Mouse (Mus musculus) MEL (cell line): ENCODE data around the gene Elavl1. TPM values are rescaled to one million over a fixed set of nuclear protein-coding genes. Genes with fewer than 3 reads are reported as not detected.

Experiments used
- DNase-seq: peaks from one replicate; pipeline ENCODE4 v3.0.0; 2011; ENCODE audit warnings: low read depth, low spot score
- H3K27ac ChIP-seq: 2 replicates; pipeline ENCODE4 v1.5.1; 2012; ENCODE audit warnings: low read depth, mild to moderate bottlenecking, control low read depth, low read length, moderate library complexity; ENCODE audit not compliant: control insufficient read depth
- H3K27me3 ChIP-seq, 2 experiments: fragments of 150-350 bp in 1 of 2; sonication (generic) in 1 of 2; 2 replicates each; pipeline ENCODE4 v1.6.1; 2012; ENCODE audit warnings: low read length in 2 of 2, mild to moderate bottlenecking in 2 of 2, improper control_type of control experiment in 1 of 2, moderate library complexity in 1 of 2; ENCODE audit not compliant: insufficient read depth in 2 of 2, control insufficient read depth in 1 of 2
- H3K36me3 ChIP-seq, 2 experiments: 2 replicates each; pipeline ENCODE4 v1.6.1; 2012 to 2014; ENCODE audit warnings: low read length in 2 of 2, improper control_type of control experiment in 1 of 2, inconsistent platforms in 1 of 2, mild to moderate bottlenecking in 1 of 2; ENCODE audit not compliant: insufficient read depth in 2 of 2, control insufficient read depth in 1 of 2
- H3K4me1 ChIP-seq, 2 experiments: fragments of 150-350 bp in 1 of 2; sonication (generic) in 1 of 2; 2 replicates each; pipeline ENCODE4 v1.6.1; 2012; ENCODE audit warnings: low read length in 2 of 2, improper control_type of control experiment in 1 of 2, mild to moderate bottlenecking in 1 of 2; ENCODE audit not compliant: insufficient read depth in 2 of 2, control insufficient read depth in 1 of 2
- H3K4me3 ChIP-seq, 2 experiments: fragments of 150-350 bp in 1 of 2; sonication (generic) in 1 of 2; 2 replicates each; pipeline ENCODE4 v1.5.1; 2012; ENCODE audit warnings: low read depth in 2 of 2, low read length in 2 of 2, mild to moderate bottlenecking in 2 of 2, moderate library complexity in 2 of 2, control low read depth in 1 of 2, improper control_type of control experiment in 1 of 2; ENCODE audit not compliant: control insufficient read depth in 1 of 2, insufficient read depth in 1 of 2
- H3K79me2 ChIP-seq: 2 replicates; pipeline ENCODE4 v1.6.1; 2012; ENCODE audit warnings: mild to moderate bottlenecking, low read length, moderate library complexity; ENCODE audit not compliant: control insufficient read depth, poor library complexity, insufficient read depth
- H3K9ac ChIP-seq: 2 replicates; pipeline ENCODE4 v1.6.1; 2012; ENCODE audit warnings: low read depth, mild to moderate bottlenecking, control low read depth, low read length, moderate library complexity; ENCODE audit not compliant: control insufficient read depth, poor library complexity, severe bottlenecking
- H3K9me3 ChIP-seq: fragments of 150-350 bp; sonication (generic); replicated peaks from 2 replicates; pipeline ENCODE4 v1.6.1; 2012; ENCODE audit warnings: mild to moderate bottlenecking, low read length, improper control_type of control experiment, moderate library complexity; ENCODE audit not compliant: insufficient read depth
- CHD1 ChIP-seq: IDR thresholded peaks from 2 replicates; pipeline ENCODE4 v1.6.1; 2012; ENCODE audit warnings: low read depth, mild to moderate bottlenecking, inconsistent platforms, low read length, improper control_type of control experiment
- CTCF ChIP-seq, 3 experiments: IDR thresholded peaks in 2 of 3; conservative IDR thresholded peaks in 1 of 3; 2 replicates each; pipeline ENCODE4 v1.5.1; 2011 to 2012; ENCODE audit warnings: low read length in 3 of 3, low read depth in 2 of 3, mild to moderate bottlenecking in 2 of 3, improper control_type of control experiment in 1 of 3, inconsistent platforms in 1 of 3, mixed read lengths in 1 of 3, moderate library complexity in 1 of 3; ENCODE audit not compliant: control insufficient read depth in 1 of 3, insufficient read depth in 1 of 3, poor library complexity in 1 of 3, severe bottlenecking in 1 of 3
- E2F4 ChIP-seq: IDR thresholded peaks from 2 replicates; pipeline ENCODE4 v1.6.1; 2011; ENCODE audit warnings: low read depth, low read length, improper control_type of control experiment, borderline replicate concordance
- ELF1 ChIP-seq: IDR thresholded peaks from 2 replicates; pipeline ENCODE4 v1.6.1; 2014; ENCODE audit warnings: low read depth, mild to moderate bottlenecking, inconsistent platforms, low read length, improper control_type of control experiment, moderate library complexity
- ETS1 ChIP-seq: IDR thresholded peaks from 2 replicates; pipeline ENCODE4 v1.6.1; 2012; ENCODE audit warnings: low read depth, mild to moderate bottlenecking, inconsistent platforms, low read length, improper control_type of control experiment, moderate library complexity
- GABPA ChIP-seq: IDR thresholded peaks from 2 replicates; pipeline ENCODE4 v1.6.1; 2012; ENCODE audit warnings: low read depth, mild to moderate bottlenecking, inconsistent platforms, low read length, improper control_type of control experiment, moderate library complexity
- GATA1 ChIP-seq: IDR thresholded peaks from 2 replicates; pipeline ENCODE4 v1.6.1; 2011; ENCODE audit warnings: low read depth, low read length, improper control_type of control experiment
- JUND ChIP-seq: IDR thresholded peaks from 2 replicates; pipeline ENCODE4 v1.6.1; 2011; ENCODE audit warnings: low read depth, mild to moderate bottlenecking, improper control_type of control experiment, low read length
- KAT2A ChIP-seq: conservative IDR thresholded peaks from 2 replicates; pipeline ENCODE4 v1.6.1; 2012; ENCODE audit warnings: low read depth, low read length, improper control_type of control experiment, inconsistent platforms
- MAFK ChIP-seq: IDR thresholded peaks from 2 replicates; pipeline ENCODE4 v1.6.1; 2011; ENCODE audit warnings: low read depth, mild to moderate bottlenecking, low read length, improper control_type of control experiment, borderline replicate concordance
- MAZ ChIP-seq: IDR thresholded peaks from 2 replicates; pipeline ENCODE4 v1.6.1; 2012; ENCODE audit warnings: low read depth, mild to moderate bottlenecking, inconsistent platforms, low read length, improper control_type of control experiment
- MEF2A ChIP-seq: IDR thresholded peaks from 2 replicates; pipeline ENCODE4 v1.6.1; 2014; ENCODE audit warnings: low read depth, mild to moderate bottlenecking, inconsistent platforms, low read length, improper control_type of control experiment; ENCODE audit not compliant: poor library complexity, insufficient replicate concordance, severe bottlenecking; ENCODE audit errors: extremely low read depth
- MXI1 ChIP-seq: IDR thresholded peaks from 2 replicates; pipeline ENCODE4 v1.6.1; 2011; ENCODE audit warnings: mild to moderate bottlenecking, low read depth, low read length, improper control_type of control experiment
- NELFE ChIP-seq: IDR thresholded peaks from 2 replicates; pipeline ENCODE4 v1.6.1; 2011; ENCODE audit warnings: low read depth, low read length, improper control_type of control experiment
- POLR2A ChIP-seq, 2 experiments: IDR thresholded peaks; 2 replicates each; pipeline ENCODE4 v1.6.1; 2011 to 2012; ENCODE audit warnings: low read length in 2 of 2, mild to moderate bottlenecking in 2 of 2, control low read depth in 1 of 2, improper control_type of control experiment in 1 of 2, low read depth in 1 of 2, moderate library complexity in 1 of 2; ENCODE audit not compliant: control insufficient read depth in 1 of 2, insufficient read depth in 1 of 2, poor library complexity in 1 of 2
- POLR2AphosphoS5 ChIP-seq: IDR thresholded peaks from 2 replicates; pipeline ENCODE4 v1.6.1; 2012; ENCODE audit warnings: low read depth, borderline replicate concordance, mild to moderate bottlenecking, inconsistent platforms, low read length, moderate library complexity, mixed read lengths
- RAD21 ChIP-seq: IDR thresholded peaks from 2 replicates; pipeline ENCODE4 v1.6.1; 2011; ENCODE audit warnings: mild to moderate bottlenecking, low read depth, low read length, improper control_type of control experiment
- RCOR1 ChIP-seq: IDR thresholded peaks from 2 replicates; pipeline ENCODE4 v1.6.1; 2012; ENCODE audit warnings: low read depth, mild to moderate bottlenecking, inconsistent platforms, low read length, improper control_type of control experiment
- SIN3A ChIP-seq: IDR thresholded peaks from 2 replicates; pipeline ENCODE4 v1.6.1; 2012; ENCODE audit warnings: low read length, improper control_type of control experiment, inconsistent platforms
- SMC3 ChIP-seq: IDR thresholded peaks from 2 replicates; pipeline ENCODE4 v1.6.1; 2011; ENCODE audit warnings: low read depth, low read length, improper control_type of control experiment
- TCF12 ChIP-seq: IDR thresholded peaks from 2 replicates; pipeline ENCODE4 v1.6.1; 2014; ENCODE audit warnings: low read depth, mild to moderate bottlenecking, inconsistent platforms, low read length, improper control_type of control experiment, moderate library complexity
- UBTF ChIP-seq: IDR thresholded peaks from 2 replicates; pipeline ENCODE4 v1.6.1; 2012; ENCODE audit warnings: low read depth, mild to moderate bottlenecking, inconsistent platforms, low read length, improper control_type of control experiment, moderate library complexity, borderline replicate concordance; ENCODE audit not compliant: insufficient read depth
- USF1 ChIP-seq: IDR thresholded peaks from 2 replicates; pipeline ENCODE4 v1.6.1; 2014; ENCODE audit warnings: low read depth, mild to moderate bottlenecking, inconsistent platforms, low read length, improper control_type of control experiment, moderate library complexity
- USF2 ChIP-seq, 2 experiments: IDR thresholded peaks; 2 replicates each; pipeline ENCODE4 v1.6.1; 2011 to 2012; ENCODE audit warnings: improper control_type of control experiment in 2 of 2, low read length in 2 of 2, borderline replicate concordance in 1 of 2, inconsistent platforms in 1 of 2, low read depth in 1 of 2, mild to moderate bottlenecking in 1 of 2; ENCODE audit not compliant: insufficient read depth in 1 of 2
- ZC3H11A ChIP-seq: IDR thresholded peaks from 2 replicates; pipeline ENCODE4 v1.6.1; 2012; ENCODE audit warnings: low read depth, mild to moderate bottlenecking, inconsistent platforms, low read length, improper control_type of control experiment
- ZNF384 ChIP-seq: IDR thresholded peaks from 2 replicates; pipeline ENCODE4 v1.6.1; 2012; ENCODE audit warnings: low read depth, mild to moderate bottlenecking, inconsistent platforms, low read length, improper control_type of control experiment
- polyA plus RNA-seq, 2 experiments: library from polyadenylated mRNA; stranded (reverse) in 1 of 2; unstranded in 1 of 2; fragments of >175 nt in 1 of 2; fragments of >200 nt in 1 of 2; gene quantifications; 2 replicates each; pipeline versions ENCODE4 v1.2.1 to v1.2.4; 2012; ENCODE audit warnings: low replicate concordance in 2 of 2, low read depth in 1 of 2; ENCODE audit not compliant: insufficient read length in 2 of 2, insufficient read depth in 1 of 2, missing spikeins in 1 of 2
- total RNA-seq: library from RNA; depleted of rRNA; stranded (reverse); fragments of 300-350 nt; gene quantifications from 2 replicates; pipeline ENCODE4 v1.2.3, GENCODE M21; 2012

The Elavl1 gene
- total and polyA plus RNA-seq, 3 experiments, result 64.2 to 77.4 TPM; not detected in 1

GRCm38 (mm10) chr8:4324525-4324924, 688 bp downstream of the Elavl1 start:
- peak overlapping the region; percentile 83 to 91 for H3K4me3 ChIP-seq
- H3K27ac ChIP-seq, result peak overlapping the region; percentile 71
- peaks cover 68% of the 10 kb centered on the region for H3K79me2 ChIP-seq
- H3K4me1 ChIP-seq, result peaks cover 12 to 28% of the 10 kb centered on the region in 2 experiments
- no peaks in the 10 kb centered on the region for H3K27me3 ChIP-seq
- peaks cover 17 to 53% of the 10 kb centered on the region in 2 experiments for H3K36me3 ChIP-seq
- DNase-seq, result peak; percentile 63
- no peaks in the 10 kb centered on the region for H3K9me3 ChIP-seq
- peak overlapping the region; percentile 98 for H3K9ac ChIP-seq
- TF ChIP-seq ZNF384, result no peak
- peak; percentile 90; the same call in 1 of the 2 replicates for TF ChIP-seq UBTF
- no peak for TF ChIP-seq NELFE
- no peak for TF ChIP-seq E2F4
- peak; percentile 37; the same call in 1 of the 2 replicates for TF ChIP-seq KAT2A
- no peak for TF ChIP-seq MEF2A
- no peak for TF ChIP-seq RCOR1
- no peak for TF ChIP-seq SMC3
- no peak for TF ChIP-seq RAD21
- TF ChIP-seq GABPA, result no peak
- no peak for TF ChIP-seq CHD1
- no peak for TF ChIP-seq ZC3H11A
- TF ChIP-seq MAZ, result no peak
- no peak for TF ChIP-seq CTCF (IDR thresholded peaks at IDR 0.05 in 2 of 3, conservative IDR thresholded peaks at IDR 0.05 in 1 of 3; ENCODE audit: control insufficient read depth in 1 of 3, insufficient read depth in 1 of 3, low read depth in 2 of 3, low read length in 3 of 3, poor library complexity in 1 of 3, severe bottlenecking in 1 of 3)
- TF ChIP-seq ELF1, result no peak
- TF ChIP-seq MXI1, result peak; percentile 29; the same call in 1 of the 2 replicates
- no peak for TF ChIP-seq MAFK
- no peak for TF ChIP-seq USF2 (IDR thresholded peaks at IDR 0.05; ENCODE audit: borderline replicate concordance in 1 of 2, insufficient read depth in 1 of 2, low read depth in 1 of 2, low read length in 2 of 2)
- TF ChIP-seq TCF12, result no peak
- TF ChIP-seq ETS1, result no peak
- no peak for TF ChIP-seq JUND
- no peak; a peak in 1 of 4 replicates for TF ChIP-seq POLR2A (IDR thresholded peaks at IDR 0.05; ENCODE audit: control insufficient read depth in 1 of 2, insufficient read depth in 1 of 2, low read depth in 1 of 2, low read length in 2 of 2, poor library complexity in 1 of 2)
- TF ChIP-seq POLR2AphosphoS5, result no peak
- TF ChIP-seq GATA1, result no peak
- TF ChIP-seq USF1, result no peak
- no peak for TF ChIP-seq SIN3A
